Mouse (Mus musculus) myocyte (in vitro differentiated cells): ENCODE measurements around the gene Speg. TPM values are rescaled to one million over a fixed set of nuclear protein-coding genes. Genes with fewer than 3 reads are reported as not detected.

Experiments used
- H3K27me3 ChIP-seq: one replicate; pipeline ENCODE4 v1.6.1; 2011; ENCODE audit not compliant: control insufficient read depth, insufficient read depth, insufficient read length
- H3K36me3 ChIP-seq: one replicate; pipeline ENCODE4 v1.6.1; 2011; ENCODE audit not compliant: control insufficient read depth, insufficient read depth
- H3K4me2 ChIP-seq: one replicate; pipeline ENCODE4 v1.6.1; 2011; ENCODE audit warnings: low read depth, control low read depth
- H3K4me3 ChIP-seq: one replicate; pipeline ENCODE4 v1.5.1; 2011; ENCODE audit warnings: mild to moderate bottlenecking, control low read depth, moderate library complexity
- H3K79me2 ChIP-seq: one replicate; pipeline ENCODE4 v1.6.1; 2011; ENCODE audit not compliant: control insufficient read depth, insufficient read depth
- H3ac ChIP-seq: one replicate; pipeline ENCODE4 v1.6.1; 2011; ENCODE audit not compliant: control insufficient read depth, insufficient read length
- CEBPB ChIP-seq: IDR thresholded peaks from 2 replicates; pipeline ENCODE4 v1.6.1; 2011; ENCODE audit warnings: mild to moderate bottlenecking, moderate library complexity; ENCODE audit not compliant: poor library complexity, insufficient read depth, severe bottlenecking
- E2F4 ChIP-seq: IDR thresholded peaks from one replicate; pipeline ENCODE4 v1.6.1; 2011; ENCODE audit warnings: mild to moderate bottlenecking, control low read depth, moderate library complexity; ENCODE audit not compliant: insufficient read depth
- MAX ChIP-seq: IDR thresholded peaks from one replicate; pipeline ENCODE4 v1.6.1; 2011; ENCODE audit warnings: low read depth, mild to moderate bottlenecking, control low read depth
- MYOD1 ChIP-seq, 3 experiments: IDR thresholded peaks; one replicate each; pipeline ENCODE4 v1.6.1; 2011; ENCODE audit warnings: control low read depth in 2 of 3, low read depth in 2 of 3, mild to moderate bottlenecking in 2 of 3, moderate library complexity in 1 of 3; ENCODE audit not compliant: insufficient read length in 2 of 3, control insufficient read depth in 1 of 3
- MYOG ChIP-seq, 3 experiments: IDR thresholded peaks; one replicate each; pipeline ENCODE4 v1.6.1; 2011; ENCODE audit warnings: control low read depth in 2 of 3, low read depth in 2 of 3, mild to moderate bottlenecking in 2 of 3; ENCODE audit not compliant: insufficient read length in 2 of 3, control insufficient read depth in 1 of 3, insufficient read depth in 1 of 3
- POLR2A ChIP-seq: IDR thresholded peaks from one replicate; pipeline ENCODE4 v1.6.1; 2011; ENCODE audit warnings: low read depth, mild to moderate bottlenecking, control low read depth, moderate library complexity; ENCODE audit not compliant: insufficient read length
- POLR2AphosphoS2 ChIP-seq: IDR thresholded peaks from one replicate; pipeline ENCODE4 v1.6.1; 2011; ENCODE audit warnings: low read depth, control low read depth; ENCODE audit not compliant: insufficient read length
- REST ChIP-seq: IDR thresholded peaks from one replicate; pipeline ENCODE4 v1.6.1; 2011; ENCODE audit warnings: mild to moderate bottlenecking, control low read depth, moderate library complexity; ENCODE audit not compliant: insufficient read depth, insufficient read length
- SRF ChIP-seq: IDR thresholded peaks from one replicate; pipeline ENCODE4 v1.6.1; 2011; ENCODE audit warnings: low read depth; ENCODE audit not compliant: control insufficient read depth, insufficient read length
- TCF12 ChIP-seq: IDR thresholded peaks from one replicate; pipeline ENCODE4 v1.6.1; 2011; ENCODE audit warnings: mild to moderate bottlenecking, control low read depth; ENCODE audit not compliant: poor library complexity, insufficient read depth, severe bottlenecking
- TCF3 ChIP-seq: IDR thresholded peaks from one replicate; pipeline ENCODE4 v1.6.1; 2011; ENCODE audit warnings: low read depth, control low read depth; ENCODE audit not compliant: insufficient read length
- USF1 ChIP-seq: IDR thresholded peaks from one replicate; pipeline ENCODE4 v1.6.1; 2011; ENCODE audit warnings: low read depth, mild to moderate bottlenecking, control low read depth, moderate library complexity
- polyA plus RNA-seq: library from polyadenylated mRNA; unstranded; fragments of >200 nt; fragmentation: generic; extraction: Trizol; gene quantifications from one replicate; pipeline ENCODE4 v1.2.1, GENCODE M21; 2012; ENCODE audit warnings: missing spikeins

Gene Speg
- polyA plus RNA-seq, 1 experiment = 42.3 TPM

GRCm38 (mm10) chr1:75393139-75393538, 18.0 kb downstream of the Speg start:
- no peak overlapping the region for H3K4me3 ChIP-seq
- H3K4me2 ChIP-seq = peak overlapping the region; percentile 76
- TF ChIP-seq MAX = no peak
- TF ChIP-seq MYOD1 (IDR thresholded peaks at IDR 0.05; ENCODE audit: control insufficient read depth in 1 of 3, insufficient read length in 2 of 3, low read depth in 2 of 3) = peak in 2 of 3 experiments; percentile 50 to 65
- TF ChIP-seq CEBPB = no peak
- no peak for TF ChIP-seq USF1
- peak; percentile 5 for TF ChIP-seq POLR2A
- no peak for TF ChIP-seq E2F4
- TF ChIP-seq POLR2AphosphoS2 = no peak
- TF ChIP-seq TCF3 = no peak
- TF ChIP-seq MYOG (IDR thresholded peaks at IDR 0.05; ENCODE audit: control insufficient read depth in 1 of 3, insufficient read depth in 1 of 3, insufficient read length in 2 of 3, low read depth in 2 of 3) = peak; percentile 16 to 59 (median 22)
- no peak for TF ChIP-seq TCF12
- TF ChIP-seq SRF = peak; percentile 73
- no peaks in the 10 kb centered on the region for H3K27me3 ChIP-seq
- H3K36me3 ChIP-seq = peaks cover 21% of the 10 kb centered on the region
- H3ac ChIP-seq = no peak overlapping the region
- peaks cover 9% of the 10 kb centered on the region for H3K79me2 ChIP-seq

- peaks cover 21% of the 10 kb centered on the region for H3K36me3 ChIP-seq
Measured at GRCm38 (mm10) chr1:75393846-75394245, 18.7 kb downstream of the Speg start.

GRCm38 (mm10) chr1:75398761-75399402, 23.8 kb downstream of the Speg start:
- Histone ChIP-seq H3K4me3 (peak overlapping the region; percentile 23), H3K36me3 (peaks cover 30% of the 10 kb centered on the region)

More at GRCm38 (mm10) chr1:75393846-75394245, 18.7 kb downstream of the Speg start:
- Histone ChIP-seq H3K4me2 (peak overlapping the region; percentile 76), H3K4me3 (no peak overlapping the region), H3K27me3 (no peaks in the 10 kb centered on the region), H3K79me2 (peaks cover 9% of the 10 kb centered on the region), H3ac (no peak overlapping the region)
- no peak for TF ChIP-seq REST
- TF ChIP-seq CEBPB = no peak
- no peak for TF ChIP-seq E2F4
- TF ChIP-seq MYOD1 (IDR thresholded peaks at IDR 0.05; ENCODE audit: control insufficient read depth in 1 of 3, insufficient read length in 2 of 3, low read depth in 2 of 3) = no peak
- TF ChIP-seq MAX = no peak
- TF ChIP-seq TCF3 = no peak
- TF ChIP-seq POLR2A = no peak
- TF ChIP-seq POLR2AphosphoS2 = no peak
- TF ChIP-seq USF1 = no peak

GRCm38 (mm10) chr1:75399755-75400492, 24.8 kb downstream of the Speg start:
- no peak overlapping the region for H3ac ChIP-seq
- H3K4me3 ChIP-seq = peak overlapping the region; percentile 23
- peaks cover 38% of the 10 kb centered on the region for H3K36me3 ChIP-seq
- H3K27me3 ChIP-seq = no peaks in the 10 kb centered on the region
- TF ChIP-seq MYOD1 (IDR thresholded peaks at IDR 0.05; ENCODE audit: control insufficient read depth in 1 of 3, insufficient read length in 2 of 3, low read depth in 2 of 3) = peak in 1 of 3 experiments; percentile 55
- peak; percentile 41 for TF ChIP-seq POLR2A
- TF ChIP-seq POLR2AphosphoS2 = peak; percentile 57
- TF ChIP-seq MYOG (IDR thresholded peaks at IDR 0.05; ENCODE audit: control insufficient read depth in 1 of 3, insufficient read depth in 1 of 3, insufficient read length in 2 of 3, low read depth in 2 of 3) = peak in 2 of 3 experiments; percentile 6 to 77
- no peak for TF ChIP-seq REST
- H3K79me2 ChIP-seq = peaks cover 2% of the 10 kb centered on the region
- H3K4me2 ChIP-seq = peak overlapping the region; percentile 94

More at GRCm38 (mm10) chr1:75398761-75399402, 23.8 kb downstream of the Speg start:
- peaks cover 9% of the 10 kb centered on the region for H3K79me2 ChIP-seq
- no peaks in the 10 kb centered on the region for H3K27me3 ChIP-seq
- TF ChIP-seq POLR2A (no peak), MYOG (IDR thresholded peaks at IDR 0.05; ENCODE audit: control insufficient read depth in 1 of 3, insufficient read depth in 1 of 3, insufficient read length in 2 of 3, low read depth in 2 of 3) (peak in 1 of 3 experiments; percentile 37), MYOD1 (IDR thresholded peaks at IDR 0.05; ENCODE audit: control insufficient read depth in 1 of 3, insufficient read length in 2 of 3, low read depth in 2 of 3) (peak in 1 of 3 experiments; percentile 43), TCF3 (no peak), E2F4 (no peak)
- peak overlapping the region; percentile 94 for H3K4me2 ChIP-seq
- H3ac ChIP-seq = no peak overlapping the region
